Mouse (Mus musculus): ENCODE data around the gene Clec16a. TPM values are rescaled to one million over a fixed set of nuclear protein-coding genes. Genes with fewer than 3 reads are reported as not detected.

Gene Clec16a
- polyA plus RNA-seq, 1 experiment from 2014 or later, result 53.9 TPM

DNA sequence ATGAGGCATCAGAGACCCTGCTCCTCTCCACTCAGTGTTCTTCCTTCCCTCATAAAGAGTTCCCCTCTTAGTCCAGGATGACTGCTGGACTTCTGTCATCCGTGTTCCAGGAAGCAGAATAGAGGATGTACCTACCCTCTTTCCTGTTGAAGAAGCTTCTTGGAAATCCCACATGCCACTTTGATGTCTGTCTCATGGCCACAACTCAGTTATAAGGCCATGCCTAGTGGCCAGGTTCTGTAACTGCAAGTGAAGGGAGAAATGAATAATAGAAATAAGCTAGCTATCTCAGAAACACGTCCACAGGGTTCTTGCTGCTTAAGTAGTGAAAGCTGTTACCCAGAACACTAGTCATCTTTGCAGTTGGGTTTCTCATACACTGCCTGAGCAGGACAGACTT lies 180.0 kb downstream of the Clec16a start:
- H3K4me1 ChIP-seq, result peaks cover 3% of the 10 kb centered on the region; the same call in 1 of the 2 replicates
- H3K4me2 ChIP-seq, result no peak overlapping the region
- no peak overlapping the region for H3K9ac ChIP-seq
- no peak overlapping the region for H3K4me3 ChIP-seq (replicated peaks)
- H3K36me3 ChIP-seq (replicated peaks), result no peaks in the 10 kb centered on the region
- WGBS, result 53% methylated on average over 2 of the region's 2 CpGs
- ATAC-seq (ENCODE audit: low FRiP score), result no peak
- no peaks in the 10 kb centered on the region for H3K27me3 ChIP-seq
- H3K9me3 ChIP-seq, result no peaks in the 10 kb centered on the region
- no peak overlapping the region for H3K27ac ChIP-seq

DNA sequence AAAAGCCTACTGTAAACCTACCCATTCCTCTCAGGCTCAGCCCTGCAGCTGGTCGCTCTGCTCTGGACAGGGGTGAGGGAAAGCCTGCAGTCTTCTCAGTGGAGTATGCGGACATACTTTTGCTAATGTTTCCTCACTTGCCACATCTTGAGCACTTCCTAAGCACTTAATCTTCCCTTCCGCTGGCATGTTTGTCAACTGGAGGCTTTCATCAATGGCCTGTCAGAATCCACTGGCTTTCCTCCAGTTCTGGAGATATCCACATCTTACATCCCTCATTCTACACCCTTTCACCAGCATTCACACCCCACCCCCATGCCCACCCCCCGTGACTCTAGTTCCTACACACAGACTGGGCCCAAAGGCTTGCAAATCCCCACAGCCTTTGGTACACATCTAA lies 182.5 kb downstream of the Clec16a start:
- ATAC-seq (ENCODE audit: low FRiP score), result no peak
- Histone ChIP-seq H3K4me1 (0 out of 2 replicates have a peak, but pooled peaks cover 3% of the 10 kb centered on the region), H3K27me3 (no peaks in the 10 kb centered on the region), H3K9me3 (no peaks in the 10 kb centered on the region), H3K27ac (no peak overlapping the region), H3K4me2 (no peak overlapping the region), H3K9ac (no peak overlapping the region), H3K36me3 (replicated peaks) (no peaks in the 10 kb centered on the region), H3K4me3 (replicated peaks) (no peak overlapping the region)
- 88% methylated on average over 4 of the region's 4 CpGs for WGBS

DNA sequence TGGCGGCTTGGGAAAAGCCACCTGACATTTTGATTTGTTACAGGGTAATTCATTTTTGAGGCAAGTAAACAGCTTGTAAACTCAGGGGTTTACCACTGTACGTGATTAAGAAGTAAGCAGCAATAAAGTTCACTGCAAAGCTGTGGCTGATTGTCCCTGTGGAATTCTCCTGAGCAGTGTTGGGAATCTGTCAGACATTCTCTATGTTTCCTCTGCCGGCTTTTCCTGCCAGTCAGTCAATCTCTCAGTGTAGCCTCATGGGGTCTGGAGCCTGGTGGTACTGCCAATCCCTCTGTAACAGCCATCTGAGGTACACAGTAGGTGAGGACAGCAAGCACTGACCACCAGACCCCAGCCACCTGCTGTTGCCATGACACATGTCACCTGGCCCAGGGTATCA lies 183.7 kb downstream of the Clec16a start:
- WGBS, result 78% methylated on average over 3 of the region's 3 CpGs
- ATAC-seq (ENCODE audit: low FRiP score), result no peak
- no peaks in the 10 kb centered on the region for H3K27me3 ChIP-seq
- no peak overlapping the region for H3K4me2 ChIP-seq
- H3K4me3 ChIP-seq (replicated peaks), result no peak overlapping the region
- no peaks in the 10 kb centered on the region for H3K9me3 ChIP-seq
- no peak overlapping the region for H3K9ac ChIP-seq
- 0 out of 2 replicates have a peak, but pooled peaks cover 3% of the 10 kb centered on the region for H3K4me1 ChIP-seq
- H3K27ac ChIP-seq, result no peak overlapping the region
- H3K36me3 ChIP-seq (replicated peaks), result no peaks in the 10 kb centered on the region

DNA sequence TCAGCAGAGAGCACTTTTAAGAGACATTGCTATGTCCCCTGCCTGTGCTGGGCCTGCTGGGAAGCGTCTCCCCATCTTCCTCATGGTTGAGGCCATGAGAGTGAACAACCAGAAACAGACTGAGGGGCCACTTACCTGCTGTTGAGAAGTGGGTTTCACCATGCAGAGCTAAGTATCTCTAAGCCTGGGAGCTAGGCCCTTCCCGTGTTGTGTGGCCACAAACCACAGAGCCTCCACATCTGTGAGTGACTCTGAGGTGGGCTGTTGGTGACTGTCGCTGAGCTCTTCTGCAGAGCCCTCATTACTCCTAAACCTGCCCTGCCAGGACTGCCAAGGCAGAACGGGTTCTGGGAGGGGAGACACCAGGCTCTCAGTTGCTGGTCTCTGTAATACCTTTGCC lies 185.8 kb downstream of the Clec16a start:
- Histone ChIP-seq H3K36me3 (replicated peaks) (no peaks in the 10 kb centered on the region), H3K27me3 (no peaks in the 10 kb centered on the region), H3K9ac (no peak overlapping the region), H3K4me2 (no peak overlapping the region), H3K4me1 (0 out of 2 replicates have a peak, but pooled peaks cover 3% of the 10 kb centered on the region), H3K9me3 (no peaks in the 10 kb centered on the region), H3K27ac (no peak overlapping the region), H3K4me3 (replicated peaks) (no peak overlapping the region)
- no peak for ATAC-seq (ENCODE audit: low FRiP score)
- WGBS, result 81% methylated on average over 4 of the region's 4 CpGs

DNA sequence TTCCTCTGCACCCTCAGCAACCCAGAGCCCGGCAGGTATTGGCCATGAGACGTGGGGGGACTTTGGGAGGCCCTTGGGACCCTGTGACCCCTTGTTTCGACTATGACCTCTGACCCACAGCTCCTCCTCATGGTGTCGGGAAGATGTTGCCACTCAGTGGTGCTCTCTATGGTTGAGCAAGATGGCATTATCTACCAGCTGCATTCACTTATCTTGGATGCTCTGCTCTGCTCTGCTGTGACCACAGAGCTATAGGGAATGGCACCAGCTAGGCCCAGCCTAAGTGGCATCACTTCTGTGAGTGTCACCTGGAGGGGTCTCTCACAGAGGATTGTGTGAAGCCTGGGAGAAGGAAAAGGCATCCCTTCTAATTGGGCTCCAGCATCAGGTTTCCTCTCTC lies 186.6 kb downstream of the Clec16a start:
- Histone ChIP-seq H3K27ac (no peak overlapping the region), H3K4me2 (no peak overlapping the region), H3K4me3 (replicated peaks) (no peak overlapping the region), H3K4me1 (0 out of 2 replicates have a peak, but pooled peaks cover 3% of the 10 kb centered on the region), H3K36me3 (replicated peaks) (no peaks in the 10 kb centered on the region), H3K9ac (no peak overlapping the region), H3K27me3 (no peaks in the 10 kb centered on the region), H3K9me3 (no peaks in the 10 kb centered on the region)
- ATAC-seq (ENCODE audit: low FRiP score), result no peak
- WGBS, result 72% methylated on average over 4 of the region's 4 CpGs

DNA sequence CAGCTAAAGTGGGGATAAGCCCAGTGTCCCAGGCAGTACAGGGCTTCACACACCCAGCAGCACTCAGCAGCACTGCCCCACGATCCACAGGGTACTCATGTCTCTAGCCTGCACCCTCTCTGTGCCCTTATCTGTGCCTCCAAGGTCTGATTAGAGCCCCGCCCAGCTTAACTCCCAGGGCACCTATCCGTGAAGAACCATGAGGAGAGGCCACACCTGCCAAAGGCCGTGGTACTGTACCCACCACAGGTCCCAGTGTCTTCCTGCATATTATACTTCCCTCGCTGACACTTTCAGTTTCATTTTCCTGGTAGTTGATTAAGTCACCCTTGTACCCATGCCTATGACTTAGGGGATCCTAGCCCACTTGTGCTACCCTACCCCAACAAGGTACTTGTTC lies 187.3 kb downstream of the Clec16a start:
- no peak for ATAC-seq (ENCODE audit: low FRiP score)
- Histone ChIP-seq H3K27me3 (no peaks in the 10 kb centered on the region), H3K4me1 (0 out of 2 replicates have a peak, but pooled peaks cover 3% of the 10 kb centered on the region), H3K4me3 (replicated peaks) (no peak overlapping the region), H3K4me2 (no peak overlapping the region), H3K36me3 (replicated peaks) (no peaks in the 10 kb centered on the region), H3K27ac (no peak overlapping the region), H3K9ac (no peak overlapping the region), H3K9me3 (no peaks in the 10 kb centered on the region)
- WGBS, result 88% methylated on average over 5 of the region's 5 CpGs

DNA sequence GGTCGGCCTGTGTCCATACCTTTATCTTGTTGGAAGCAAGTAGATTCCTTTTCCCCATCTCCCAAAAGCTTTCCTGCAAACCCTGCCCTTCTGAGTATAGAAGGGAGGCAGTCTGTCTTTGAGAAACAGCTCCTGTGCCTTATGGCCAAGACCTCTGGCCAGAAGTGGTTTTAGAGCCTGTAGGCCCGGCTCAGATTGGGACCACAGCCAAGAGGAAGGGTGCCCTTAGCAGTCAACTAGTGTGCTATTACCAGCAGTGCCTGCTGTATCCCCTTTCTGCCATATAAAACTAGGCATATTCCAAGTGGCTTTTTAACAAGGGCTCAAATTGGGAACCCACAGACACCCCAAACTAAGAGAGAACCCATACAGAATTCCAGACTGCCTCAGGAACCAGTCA lies 190.6 kb downstream of the Clec16a start:
- H3K27ac ChIP-seq, result no peak overlapping the region
- no peak overlapping the region for H3K4me2 ChIP-seq
- peaks cover 3% of the 10 kb centered on the region; the same call in 1 of the 2 replicates for H3K4me1 ChIP-seq
- H3K4me3 ChIP-seq (replicated peaks), result no peak overlapping the region
- H3K9me3 ChIP-seq, result no peaks in the 10 kb centered on the region
- no peaks in the 10 kb centered on the region for H3K27me3 ChIP-seq
- no peaks in the 10 kb centered on the region for H3K36me3 ChIP-seq (replicated peaks)
- ATAC-seq (ENCODE audit: low FRiP score), result no peak
- WGBS, result 75% methylated on average over 2 of the region's 2 CpGs
- no peak overlapping the region for H3K9ac ChIP-seq

DNA sequence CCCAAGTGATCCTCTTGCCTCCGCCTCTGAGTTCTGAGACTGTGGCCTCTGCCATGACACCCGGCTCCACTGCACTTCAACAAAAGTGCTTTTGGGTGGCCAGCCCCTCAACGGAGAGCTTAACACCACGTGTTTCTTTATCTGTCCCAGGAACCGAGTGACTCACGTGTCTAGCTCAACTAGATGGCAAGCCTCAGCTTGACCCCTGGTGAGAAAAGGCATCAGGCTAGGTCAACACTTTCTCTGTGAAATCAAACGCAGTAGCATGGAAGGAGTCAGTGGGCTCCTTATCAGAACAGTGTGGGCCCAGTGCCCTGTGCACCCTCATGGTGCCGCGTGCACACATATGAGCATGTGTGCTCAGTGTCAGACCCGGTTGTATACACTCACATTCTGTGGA lies 191.2 kb downstream of the Clec16a start:
- no peaks in the 10 kb centered on the region for H3K9me3 ChIP-seq
- H3K36me3 ChIP-seq (replicated peaks), result no peaks in the 10 kb centered on the region
- peaks cover 3% of the 10 kb centered on the region; the same call in 1 of the 2 replicates for H3K4me1 ChIP-seq
- WGBS, result 71% methylated on average over 10 of the region's 10 CpGs
- H3K4me2 ChIP-seq, result no peak overlapping the region
- H3K27me3 ChIP-seq, result no peaks in the 10 kb centered on the region
- no peak for ATAC-seq (ENCODE audit: low FRiP score)
- H3K9ac ChIP-seq, result no peak overlapping the region
- no peak overlapping the region for H3K4me3 ChIP-seq (replicated peaks)
- no peak overlapping the region for H3K27ac ChIP-seq

DNA sequence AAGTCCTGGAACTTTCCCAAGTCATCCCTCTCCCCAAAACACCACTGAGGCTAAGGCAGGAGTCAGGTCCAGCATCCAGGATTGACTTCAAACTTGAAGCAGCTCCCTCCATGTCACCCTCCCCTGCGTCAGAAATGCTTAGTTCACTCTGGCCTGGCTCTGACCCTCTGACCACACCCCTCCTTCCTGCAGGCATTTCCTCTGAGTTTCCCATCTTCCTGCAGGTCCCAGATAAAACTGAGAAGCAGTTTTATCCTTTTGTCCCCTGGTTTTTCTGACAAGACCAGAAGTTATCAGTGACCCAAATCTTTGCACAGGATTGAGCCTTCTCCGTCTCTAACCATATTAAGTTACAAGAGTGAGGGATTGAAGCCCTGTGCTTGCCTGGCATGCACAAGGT lies 192.4 kb downstream of the Clec16a start:
- no peak overlapping the region for H3K27ac ChIP-seq
- no peak for ATAC-seq (ENCODE audit: low FRiP score)
- H3K36me3 ChIP-seq (replicated peaks), result no peaks in the 10 kb centered on the region
- H3K4me2 ChIP-seq, result no peak overlapping the region
- no peak overlapping the region for H3K4me3 ChIP-seq (replicated peaks)
- no peaks in the 10 kb centered on the region for H3K27me3 ChIP-seq
- peaks cover 3% of the 10 kb centered on the region; the same call in 1 of the 2 replicates for H3K4me1 ChIP-seq
- H3K9me3 ChIP-seq, result no peaks in the 10 kb centered on the region
- WGBS, result 65% methylated on average over 2 of the region's 2 CpGs
- H3K9ac ChIP-seq, result no peak overlapping the region

DNA sequence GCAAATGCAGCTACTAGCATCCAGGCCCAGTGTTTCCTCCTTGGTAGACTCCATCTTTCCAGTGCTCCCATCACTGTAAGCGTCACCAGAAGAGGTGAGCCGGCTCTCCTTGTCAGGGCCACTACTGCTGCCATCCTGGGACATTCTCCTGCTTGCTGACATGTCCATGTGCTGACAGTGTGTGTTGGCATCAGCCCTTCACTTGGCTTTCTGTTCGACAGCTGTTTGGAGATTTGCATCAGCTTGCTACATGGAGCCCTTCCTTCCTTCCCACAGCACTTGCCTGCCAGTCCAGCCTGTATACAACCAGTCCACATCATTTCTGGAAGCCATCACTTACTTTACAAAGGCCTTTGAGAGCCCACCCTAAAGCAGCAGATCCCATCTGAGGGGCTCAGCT lies 193.7 kb downstream of the Clec16a start:
- ATAC-seq (ENCODE audit: low FRiP score), result no peak
- Histone ChIP-seq H3K4me1 (peaks cover 3% of the 10 kb centered on the region; the same call in 1 of the 2 replicates), H3K36me3 (replicated peaks) (no peaks in the 10 kb centered on the region), H3K9ac (no peak overlapping the region), H3K27me3 (no peaks in the 10 kb centered on the region), H3K27ac (no peak overlapping the region), H3K9me3 (no peaks in the 10 kb centered on the region), H3K4me3 (replicated peaks) (no peak overlapping the region), H3K4me2 (no peak overlapping the region)
- WGBS, result 95% methylated on average over 3 of the region's 3 CpGs

DNA sequence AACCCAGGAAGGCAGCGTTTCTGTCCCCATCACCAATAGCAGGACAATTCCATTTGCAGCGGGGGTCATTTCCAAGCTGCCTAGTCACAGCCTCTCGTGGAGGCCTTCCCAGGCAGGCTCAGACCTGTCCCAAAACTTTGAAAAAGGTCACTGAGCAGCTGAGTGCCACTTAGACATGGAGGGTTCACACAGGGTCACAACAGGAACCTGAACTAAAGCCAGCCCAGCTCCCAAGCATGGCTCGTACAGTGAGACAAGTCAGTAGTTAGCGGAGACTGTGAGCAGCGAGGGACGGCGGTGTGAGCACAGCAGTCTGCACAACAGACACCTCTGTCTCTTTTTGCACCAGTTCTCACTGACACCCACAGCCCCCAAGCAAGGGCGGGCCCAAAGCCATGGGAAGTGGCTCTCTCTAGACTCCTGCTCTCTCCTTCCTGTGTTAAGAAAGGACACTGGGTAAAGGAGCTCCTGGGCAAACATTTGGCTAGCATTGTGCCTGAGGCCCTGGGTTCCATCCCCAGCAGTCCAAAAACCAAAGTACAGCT lies 194.8 kb downstream of the Clec16a start:
- H3K36me3 ChIP-seq (replicated peaks), result no peaks in the 10 kb centered on the region
- 81% methylated on average over 9 of the region's 9 CpGs for WGBS
- ATAC-seq (ENCODE audit: low FRiP score), result no peak
- no peak overlapping the region for H3K27ac ChIP-seq
- no peaks in the 10 kb centered on the region for H3K27me3 ChIP-seq
- H3K9ac ChIP-seq, result no peak overlapping the region
- peaks cover 3% of the 10 kb centered on the region; the same call in 1 of the 2 replicates for H3K4me1 ChIP-seq
- no peaks in the 10 kb centered on the region for H3K9me3 ChIP-seq
- no peak overlapping the region for H3K4me3 ChIP-seq (replicated peaks)
- no peak overlapping the region for H3K4me2 ChIP-seq

DNA sequence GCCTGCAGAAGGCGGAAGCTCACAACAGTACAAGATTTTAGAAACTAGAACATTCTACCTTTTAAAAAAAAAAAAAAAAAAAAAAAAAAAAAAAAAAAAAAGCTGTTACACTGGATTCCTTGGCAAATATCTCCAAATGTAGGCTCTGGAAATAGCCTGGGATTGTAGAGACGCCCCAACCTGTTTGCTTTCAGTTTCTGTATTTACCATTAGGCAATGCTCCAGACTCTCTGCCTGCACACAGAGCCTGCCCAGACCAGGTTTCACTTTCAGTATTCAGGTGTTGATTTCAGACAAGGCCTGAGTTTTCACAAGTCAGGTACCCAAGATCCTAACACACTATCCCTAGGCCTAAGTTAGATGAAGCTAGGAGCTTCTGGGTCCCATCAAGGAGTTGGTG lies 195.9 kb downstream of the Clec16a start:
- Histone ChIP-seq H3K9me3 (no peaks in the 10 kb centered on the region), H3K9ac (no peak overlapping the region), H3K4me1 (peaks cover 3% of the 10 kb centered on the region; the same call in 1 of the 2 replicates), H3K4me2 (no peak overlapping the region), H3K27ac (no peak overlapping the region), H3K27me3 (no peaks in the 10 kb centered on the region), H3K36me3 (replicated peaks) (no peaks in the 10 kb centered on the region), H3K4me3 (replicated peaks) (no peak overlapping the region)
- no peak for ATAC-seq (ENCODE audit: low FRiP score)
- 91% methylated on average over 2 of the region's 2 CpGs for WGBS

DNA sequence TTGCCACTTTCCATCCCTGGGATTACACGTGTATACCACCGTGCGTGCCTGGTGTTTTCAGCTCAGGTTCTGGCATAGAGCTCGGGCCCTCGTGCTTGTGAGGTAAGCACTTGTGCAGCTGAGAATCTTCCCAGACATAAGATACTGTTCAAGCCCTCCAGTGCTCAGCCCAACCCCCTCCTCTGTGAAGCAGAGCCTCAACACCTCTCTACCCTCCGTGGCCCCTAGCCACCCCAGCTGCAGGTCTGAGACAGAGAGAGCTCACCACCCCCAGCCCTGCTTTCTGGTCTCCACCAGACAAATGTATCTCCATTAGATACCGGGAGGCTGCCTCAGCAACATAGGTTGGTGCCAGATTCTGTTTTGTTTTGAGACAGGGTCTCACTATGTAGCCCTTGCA lies 204.1 kb downstream of the Clec16a start:
- no peak for ATAC-seq (ENCODE audit: low FRiP score)
- Histone ChIP-seq H3K4me2 (no peak overlapping the region), H3K9me3 (no peaks in the 10 kb centered on the region), H3K36me3 (replicated peaks) (no peaks in the 10 kb centered on the region), H3K9ac (no peak overlapping the region), H3K4me1 (no peaks in the 10 kb centered on the region), H3K27me3 (no peaks in the 10 kb centered on the region), H3K4me3 (replicated peaks) (no peak overlapping the region), H3K27ac (no peak overlapping the region)
- 80% methylated on average over 7 of the region's 7 CpGs for WGBS
